Mouse (Mus musculus) midbrain, embryonic 16.5 days (tissue): ENCODE measurements around the gene Esrrg. TPM values are rescaled to one million over a fixed set of nuclear protein-coding genes. Genes with fewer than 3 reads are reported as not detected.
A peak's percentile ranks its signal among the peaks of the same experiment; 100 is the strongest.

Source experiments
- ATAC-seq: fragments of 200-750 bp; cut with Nextera tagmentation; 2 replicates; pipeline ENCODE4 v1.8.0; 2017; ENCODE audit warnings: moderate TSS enrichment
- H3K27ac ChIP-seq: fragments of 300-500 bp; sonication (generic); 2 replicates; pipeline ENCODE4 v1.5.1; 2014; ENCODE audit warnings: mild to moderate bottlenecking, low read length, mixed read lengths
- H3K27me3 ChIP-seq: fragments of 300-500 bp; sonication (generic); 2 replicates; pipeline ENCODE4 v1.6.1; 2014; ENCODE audit warnings: low read depth, low read length, mixed read lengths; ENCODE audit not compliant: control insufficient read depth, insufficient read depth
- H3K36me3 ChIP-seq: fragments of 300-500 bp; sonication (generic); 2 replicates; pipeline ENCODE4 v1.6.1; 2014; ENCODE audit warnings: mild to moderate bottlenecking, low read length, moderate library complexity, mixed read lengths; ENCODE audit not compliant: control insufficient read depth, insufficient read depth
- H3K4me1 ChIP-seq: fragments of 300-500 bp; sonication (generic); 2 replicates; pipeline ENCODE4 v1.6.1; 2014; ENCODE audit warnings: mild to moderate bottlenecking, low read length, mixed read lengths; ENCODE audit not compliant: control insufficient read depth, insufficient read depth
- H3K4me2 ChIP-seq: fragments of 300-500 bp; sonication (generic); 2 replicates; pipeline ENCODE4 v1.6.1; 2014; ENCODE audit warnings: mild to moderate bottlenecking, low read length, mixed read lengths
- H3K4me3 ChIP-seq: fragments of 300-500 bp; sonication (generic); 2 replicates; pipeline ENCODE4 v1.5.1; 2014; ENCODE audit warnings: low read depth, mild to moderate bottlenecking, low read length, moderate library complexity, mixed read lengths
- H3K9ac ChIP-seq: fragments of 300-500 bp; sonication (generic); 2 replicates; pipeline ENCODE4 v1.6.1; 2014; ENCODE audit warnings: low read depth, low read length, mixed read lengths
- H3K9me3 ChIP-seq: fragments of 300-500 bp; sonication (generic); replicated peaks from 2 replicates; pipeline ENCODE4 v1.6.1; 2014; ENCODE audit warnings: mild to moderate bottlenecking, low read length, mixed read lengths; ENCODE audit not compliant: control insufficient read depth, poor library complexity, severe bottlenecking
- WGBS: fragments of 180-500 bp; shearing (Covaris S2); extraction: QIAGEN DNeasy Blood & Tissue Kit; methylation state at CpG from one replicate; pipeline ENCODE4 v1.1.7; 2014; 5-methylcytosine and 5-hydroxymethylcytosine counted together
- polyA plus RNA-seq: library from polyadenylated mRNA; unstranded; fragments of >200 nt; fragmentation: Nextera tagmentation; extraction: Ambion mirVana; gene quantifications from 2 replicates; pipeline ENCODE4 v1.2.1, GENCODE M21; 2015

Esrrg gene
- polyA plus RNA-seq, 1 experiment from 2014 or later = 24.9 TPM

- ATAC-seq = no peak
- no peaks in the 10 kb centered on the region for H3K36me3 ChIP-seq
- H3K9ac ChIP-seq = no peak overlapping the region
- H3K4me2 ChIP-seq = no peak overlapping the region
- no peaks in the 10 kb centered on the region for H3K27me3 ChIP-seq
- no peak overlapping the region for H3K27ac ChIP-seq
- H3K4me1 ChIP-seq = peaks cover 21% of the 10 kb centered on the region
- 43% methylated on average over 13 of the region's 13 CpGs for WGBS
- H3K4me3 ChIP-seq = no peak overlapping the region
- H3K9me3 ChIP-seq = no peaks in the 10 kb centered on the region
Measured at GRCm38 (mm10) chr1:188085116-188085879, 476.7 kb downstream of the Esrrg start.

GRCm38 (mm10) chr1:188093724-188094123 is 485.1 kb downstream of the Esrrg start:
- no peak overlapping the region for H3K27ac ChIP-seq
- no peaks in the 10 kb centered on the region for H3K4me1 ChIP-seq
- H3K27me3 ChIP-seq = no peaks in the 10 kb centered on the region
- no peaks in the 10 kb centered on the region for H3K9me3 ChIP-seq
- no peak overlapping the region for H3K9ac ChIP-seq
- WGBS = 80% methylated on average over 3 of the region's 3 CpGs
- ATAC-seq = no peak
- H3K4me2 ChIP-seq = no peak overlapping the region
- H3K4me3 ChIP-seq = no peak overlapping the region
- H3K36me3 ChIP-seq = no peaks in the 10 kb centered on the region

- H3K4me2 ChIP-seq = no peak overlapping the region
- peaks cover 4% of the 10 kb centered on the region for H3K4me1 ChIP-seq
- 58% methylated on average over 7 of the region's 7 CpGs for WGBS
- H3K9me3 ChIP-seq = no peaks in the 10 kb centered on the region
- H3K36me3 ChIP-seq = no peaks in the 10 kb centered on the region
- H3K4me3 ChIP-seq = no peak overlapping the region
- no peaks in the 10 kb centered on the region; the same call in 1 of the 2 replicates for H3K27me3 ChIP-seq
- H3K27ac ChIP-seq = no peak overlapping the region
- ATAC-seq = no peak
- H3K9ac ChIP-seq = no peak overlapping the region
Measured at GRCm38 (mm10) chr1:188101832-188102231, 493.2 kb downstream of the Esrrg start.

GRCm38 (mm10) chr1:188103179-188103578 is 494.6 kb downstream of the Esrrg start:
- Histone ChIP-seq H3K36me3 (no peaks in the 10 kb centered on the region), H3K4me2 (no peak overlapping the region), H3K4me3 (no peak overlapping the region), H3K27ac (no peak overlapping the region), H3K4me1 (peaks cover 4% of the 10 kb centered on the region), H3K27me3 (no peaks in the 10 kb centered on the region; the same call in 1 of the 2 replicates), H3K9me3 (no peaks in the 10 kb centered on the region), H3K9ac (no peak overlapping the region)
- WGBS = 52% methylated on average over 3 of the region's 3 CpGs
- no peak for ATAC-seq

GRCm38 (mm10) chr1:188105516-188105915 is 496.9 kb downstream of the Esrrg start:
- H3K9me3 ChIP-seq = no peaks in the 10 kb centered on the region
- no peaks in the 10 kb centered on the region; the same call in 1 of the 2 replicates for H3K27me3 ChIP-seq
- H3K4me1 ChIP-seq = peaks cover 4% of the 10 kb centered on the region
- H3K4me2 ChIP-seq = no peak overlapping the region
- no peak overlapping the region for H3K4me3 ChIP-seq
- ATAC-seq = no peak
- WGBS = 17% methylated on average over 4 of the region's 4 CpGs
- H3K9ac ChIP-seq = no peak overlapping the region
- no peaks in the 10 kb centered on the region for H3K36me3 ChIP-seq
- no peak overlapping the region for H3K27ac ChIP-seq

- no peaks in the 10 kb centered on the region for H3K9me3 ChIP-seq
- H3K4me2 ChIP-seq = no peak overlapping the region
- peaks cover 4% of the 10 kb centered on the region for H3K4me1 ChIP-seq
- no peak overlapping the region for H3K27ac ChIP-seq
- no peak for ATAC-seq
- no peak overlapping the region for H3K9ac ChIP-seq
- H3K36me3 ChIP-seq = no peaks in the 10 kb centered on the region
- WGBS = 63% methylated on average over 6 of the region's 6 CpGs
- no peak overlapping the region for H3K4me3 ChIP-seq
- no peaks in the 10 kb centered on the region; the same call in 1 of the 2 replicates for H3K27me3 ChIP-seq
Measured at GRCm38 (mm10) chr1:188107946-188108345, 499.4 kb downstream of the Esrrg start.

GRCm38 (mm10) chr1:188111552-188111951 is 503.0 kb downstream of the Esrrg start:
- no peaks in the 10 kb centered on the region for H3K27me3 ChIP-seq
- no peaks in the 10 kb centered on the region for H3K9me3 ChIP-seq
- no peak overlapping the region for H3K4me2 ChIP-seq
- ATAC-seq = no peak
- H3K4me1 ChIP-seq = no peaks in the 10 kb centered on the region
- no peak overlapping the region for H3K4me3 ChIP-seq
- H3K36me3 ChIP-seq = no peaks in the 10 kb centered on the region
- H3K9ac ChIP-seq = no peak overlapping the region
- H3K27ac ChIP-seq = no peak overlapping the region
- WGBS = 83% methylated on average over 3 of the region's 3 CpGs

GRCm38 (mm10) chr1:188113240-188113639 is 504.6 kb downstream of the Esrrg start:
- H3K9me3 ChIP-seq = no peaks in the 10 kb centered on the region
- no peak for ATAC-seq
- H3K9ac ChIP-seq = no peak overlapping the region
- H3K27ac ChIP-seq = no peak overlapping the region
- no peak overlapping the region for H3K4me3 ChIP-seq
- no peak overlapping the region for H3K4me2 ChIP-seq
- no peaks in the 10 kb centered on the region for H3K27me3 ChIP-seq
- 80% methylated on average over 3 of the region's 3 CpGs for WGBS
- H3K4me1 ChIP-seq = no peaks in the 10 kb centered on the region
- H3K36me3 ChIP-seq = no peaks in the 10 kb centered on the region

GRCm38 (mm10) chr1:188118125-188118524 is 509.5 kb downstream of the Esrrg start:
- H3K4me3 ChIP-seq = no peak overlapping the region
- H3K4me2 ChIP-seq = no peak overlapping the region
- no peak overlapping the region for H3K9ac ChIP-seq
- no peaks in the 10 kb centered on the region for H3K36me3 ChIP-seq
- WGBS = 33% methylated on average over 3 of the region's 3 CpGs
- ATAC-seq = peak; percentile 86
- H3K9me3 ChIP-seq = no peaks in the 10 kb centered on the region
- H3K4me1 ChIP-seq = no peaks in the 10 kb centered on the region
- H3K27ac ChIP-seq = no peak overlapping the region
- H3K27me3 ChIP-seq = no peaks in the 10 kb centered on the region
